Mouse (Mus musculus): ENCODE results near the gene Cops6. TPM values are rescaled to one million over a fixed set of nuclear protein-coding genes. Genes with fewer than 3 reads are reported as not detected.

The Cops6 gene
- polyA plus RNA-seq, 1 experiment from 2014 or later, result 336 TPM

GRCm38 (mm10) chr5:138160224-138160762, 578 bp upstream of the Cops6 start:
- 72% methylated on average over 7 of the region's 7 CpGs for WGBS

GRCm38 (mm10) chr5:138163046-138163445, 2.2 kb downstream of the Cops6 start:
- H3K9ac ChIP-seq, result no peak overlapping the region
- H3K9me3 ChIP-seq, result no peaks in the 10 kb centered on the region
- no peak overlapping the region for H3K4me2 ChIP-seq (replicated peaks)
- H3K36me3 ChIP-seq, result peaks cover 58% of the 10 kb centered on the region
- no peaks in the 10 kb centered on the region for H3K27me3 ChIP-seq
- H3K4me1 ChIP-seq, result peaks cover 9% of the 10 kb centered on the region
- H3K4me3 ChIP-seq, result no peak overlapping the region
- H3K27ac ChIP-seq, result no peak overlapping the region
- 74% methylated on average over 6 of the region's 6 CpGs for WGBS
- ATAC-seq (ENCODE audit: insufficient number of reproducible peaks, insufficient read depth, low FRiP score, low TSS enrichment), result no peak

More at GRCm38 (mm10) chr5:138160224-138160762, 578 bp upstream of the Cops6 start:
- H3K27ac ChIP-seq, result no peak overlapping the region; the same call in 1 of the 2 replicates
- no peak for ATAC-seq (ENCODE audit: insufficient number of reproducible peaks, insufficient read depth, low FRiP score, low TSS enrichment)
- peaks cover 9% of the 10 kb centered on the region for H3K4me1 ChIP-seq
- peak overlapping the region; percentile 69 for H3K4me3 ChIP-seq
- peaks cover 30% of the 10 kb centered on the region for H3K36me3 ChIP-seq
- H3K9me3 ChIP-seq, result no peaks in the 10 kb centered on the region
- H3K4me2 ChIP-seq (replicated peaks), result peak overlapping the region; percentile 67
- no peaks in the 10 kb centered on the region for H3K27me3 ChIP-seq
- H3K9ac ChIP-seq, result no peak overlapping the region

GRCm38 (mm10) chr5:138163610-138164009, 2.7 kb downstream of the Cops6 start:
- Histone ChIP-seq H3K9ac (no peak overlapping the region), H3K4me3 (no peak overlapping the region)
- ATAC-seq (ENCODE audit: insufficient number of reproducible peaks, insufficient read depth, low FRiP score, low TSS enrichment), result no peak

GRCm38 (mm10) chr5:138165594-138165993, 4.7 kb downstream of the Cops6 start:
- Histone ChIP-seq H3K4me3 (no peak overlapping the region), H3K4me1 (peaks cover 18% of the 10 kb centered on the region), H3K4me2 (replicated peaks) (no peak overlapping the region), H3K27ac (no peak overlapping the region), H3K27me3 (no peaks in the 10 kb centered on the region), H3K36me3 (peaks cover 70% of the 10 kb centered on the region), H3K9ac (no peak overlapping the region), H3K9me3 (no peaks in the 10 kb centered on the region)
- no peak for ATAC-seq (ENCODE audit: insufficient number of reproducible peaks, insufficient read depth, low FRiP score, low TSS enrichment)
- 83% methylated on average over 8 of the region's 8 CpGs for WGBS

More at GRCm38 (mm10) chr5:138163610-138164009, 2.7 kb downstream of the Cops6 start:
- H3K36me3 ChIP-seq, result peaks cover 63% of the 10 kb centered on the region
- H3K4me1 ChIP-seq, result peaks cover 9% of the 10 kb centered on the region
- H3K4me2 ChIP-seq (replicated peaks), result no peak overlapping the region
- H3K9me3 ChIP-seq, result no peaks in the 10 kb centered on the region
- 75% methylated on average over 10 of the region's 10 CpGs for WGBS
- H3K27ac ChIP-seq, result no peak overlapping the region
- no peaks in the 10 kb centered on the region for H3K27me3 ChIP-seq

- under 1% methylated on average over 47 of the region's 47 CpGs for WGBS
- Histone ChIP-seq H3K4me1 (peaks cover 19% of the 10 kb centered on the region), H3K9ac (peak overlapping the region; percentile 83), H3K27ac (peak overlapping the region; percentile 95), H3K9me3 (no peaks in the 10 kb centered on the region), H3K27me3 (no peaks in the 10 kb centered on the region), H3K4me3 (peak overlapping the region; percentile 87), H3K4me2 (replicated peaks) (peak overlapping the region; percentile 82), H3K36me3 (peaks cover 57% of the 10 kb centered on the region)
- peak; percentile 84 for ATAC-seq (ENCODE audit: insufficient number of reproducible peaks, insufficient read depth, low FRiP score, low TSS enrichment)
Observed at GRCm38 (mm10) chr5:138170936-138171561, 10.2 kb downstream of the Cops6 start.

- Histone ChIP-seq H3K9ac (peak within 1 kb of the TSS; percentile 83), H3K27me3 (no peaks in the 10 kb centered on the region), H3K4me3 (peak within 1 kb of the TSS; percentile 87), H3K4me1 (peaks cover 19% of the 10 kb centered on the region), H3K36me3 (peaks cover 57% of the 10 kb centered on the region), H3K4me2 (replicated peaks) (peak within 1 kb of the TSS; percentile 82), H3K27ac (peak within 1 kb of the TSS; percentile 95), H3K9me3 (no peaks in the 10 kb centered on the region)
- under 1% methylated on average over 54 of the region's 54 CpGs for WGBS
- ATAC-seq (ENCODE audit: insufficient number of reproducible peaks, insufficient read depth, low FRiP score, low TSS enrichment), result peak; percentile 93
Observed at GRCm38 (mm10) chr5:138171695-138172491, 11.0 kb downstream of the Cops6 start, which contains the start of the genes Ap4m1 and Mcm7. Ap4m1 (plus strand) TSS chr5:138172002. Mcm7 (minus strand) TSS chr5:138172422.

GRCm38 (mm10) chr5:138173217-138173616, 12.3 kb downstream of the Cops6 start:
- Histone ChIP-seq H3K4me3 (peak overlapping the region; percentile 87; the same call in 1 of the 2 replicates), H3K9ac (no peak overlapping the region), H3K9me3 (no peaks in the 10 kb centered on the region), H3K27me3 (no peaks in the 10 kb centered on the region), H3K4me1 (peaks cover 19% of the 10 kb centered on the region), H3K27ac (no peak overlapping the region), H3K36me3 (peaks cover 57% of the 10 kb centered on the region), H3K4me2 (replicated peaks) (peak overlapping the region; percentile 82)
- ATAC-seq (ENCODE audit: insufficient number of reproducible peaks, insufficient read depth, low FRiP score, low TSS enrichment), result no peak
- WGBS, result 82% methylated on average over 3 of the region's 3 CpGs

- under 1% methylated on average over 31 of the region's 31 CpGs for WGBS
- ATAC-seq (ENCODE audit: insufficient number of reproducible peaks, insufficient read depth, low FRiP score, low TSS enrichment), result peak; percentile 80
- Histone ChIP-seq H3K36me3 (peaks cover 41% of the 10 kb centered on the region), H3K27ac (peak within 1 kb of the TSS; percentile 78; the same call in 1 of the 2 replicates), H3K9ac (peak within 1 kb of the TSS; percentile 81), H3K4me1 (no peaks in the 10 kb centered on the region; the same call in 1 of the 2 replicates), H3K9me3 (no peaks in the 10 kb centered on the region), H3K4me2 (replicated peaks) (peak within 1 kb of the TSS; percentile 72), H3K4me3 (peak within 1 kb of the TSS; percentile 69), H3K27me3 (no peaks in the 10 kb centered on the region)
Observed at GRCm38 (mm10) chr5:138186950-138187638, 26.2 kb downstream of the Cops6 start, which contains the start of the genes Taf6 and Cnpy4. Taf6 (minus strand) TSS chr5:138187451. Cnpy4 (plus strand) TSS chr5:138187485.

- Histone ChIP-seq H3K4me2 (replicated peaks) (peak overlapping the region; percentile 72), H3K9ac (peak overlapping the region; percentile 74), H3K27me3 (no peaks in the 10 kb centered on the region), H3K36me3 (peaks cover 41% of the 10 kb centered on the region), H3K4me1 (no peaks in the 10 kb centered on the region; the same call in 1 of the 2 replicates), H3K9me3 (no peaks in the 10 kb centered on the region), H3K4me3 (peak overlapping the region; percentile 69), H3K27ac (peak overlapping the region; percentile 78; the same call in 1 of the 2 replicates)
- WGBS, result under 1% methylated on average over 10 of the region's 10 CpGs
- peak; percentile 75 for ATAC-seq (ENCODE audit: insufficient number of reproducible peaks, insufficient read depth, low FRiP score, low TSS enrichment)
Observed at GRCm38 (mm10) chr5:138187661-138188306, 26.9 kb downstream of the Cops6 start.

GRCm38 (mm10) chr5:138193771-138194727, 33.2 kb downstream of the Cops6 start, which contains the start of gene Mblac1:
Mblac1 (plus strand) TSS chr5:138194314.
- peaks cover 33% of the 10 kb centered on the region for H3K36me3 ChIP-seq
- peak within 1 kb of the TSS; percentile 78 for H3K27ac ChIP-seq
- WGBS, result 7% methylated on average over 54 of the region's 54 CpGs
- no peaks in the 10 kb centered on the region for H3K4me1 ChIP-seq
- H3K4me2 ChIP-seq (replicated peaks), result peak within 1 kb of the TSS; percentile 88
- peak within 1 kb of the TSS; percentile 68 for H3K4me3 ChIP-seq
- H3K9ac ChIP-seq, result peak within 1 kb of the TSS; percentile 89
- peak; percentile 42 for ATAC-seq (ENCODE audit: insufficient number of reproducible peaks, insufficient read depth, low FRiP score, low TSS enrichment)
- no peaks in the 10 kb centered on the region for H3K9me3 ChIP-seq
- no peaks in the 10 kb centered on the region for H3K27me3 ChIP-seq
